Mouse (Mus musculus) embryo, embryonic 10 days (tissue): ENCODE measurements around the gene Lin7a.

Experiments used
- DNase-seq: peaks from one replicate; pipeline ENCODE4 v3.0.0-alpha.2; 2015; ENCODE audit warnings: low spot score

Gene Lin7a

DNA sequence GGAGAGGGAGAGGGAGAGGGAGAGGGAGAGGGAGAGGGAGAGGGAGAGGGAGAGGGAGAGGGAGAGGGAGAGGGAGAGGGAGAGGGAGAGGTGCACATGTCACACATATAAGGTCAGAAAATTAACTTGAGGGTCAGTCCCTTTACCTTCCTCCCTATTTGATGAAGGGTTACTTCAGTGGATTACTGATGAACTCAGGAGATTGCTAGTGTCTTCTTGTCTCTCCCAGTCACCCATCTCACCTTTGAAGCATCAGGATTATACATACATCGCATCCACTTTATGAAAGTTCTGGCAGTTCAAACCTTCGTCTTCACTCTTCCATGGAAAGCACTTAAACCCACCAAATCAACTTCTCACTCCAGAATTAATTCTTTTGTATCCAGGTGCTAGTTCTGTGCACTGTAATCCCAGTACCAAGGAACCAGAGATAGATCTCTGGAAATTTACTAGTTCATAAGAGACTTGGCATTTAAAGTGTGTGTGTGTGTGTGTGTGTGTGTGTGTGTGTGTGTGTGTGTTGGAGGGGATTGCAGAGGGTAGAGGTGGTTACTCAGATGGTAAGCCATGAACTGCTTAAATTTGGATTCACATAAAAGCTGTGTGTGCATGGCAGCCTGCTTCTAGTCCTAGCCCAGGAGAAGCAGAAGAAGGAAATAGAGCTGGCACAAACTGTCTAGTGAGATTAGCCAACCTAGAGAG, 19.5 kb upstream of the Lin7a start:
- no peak for DNase-seq

DNA sequence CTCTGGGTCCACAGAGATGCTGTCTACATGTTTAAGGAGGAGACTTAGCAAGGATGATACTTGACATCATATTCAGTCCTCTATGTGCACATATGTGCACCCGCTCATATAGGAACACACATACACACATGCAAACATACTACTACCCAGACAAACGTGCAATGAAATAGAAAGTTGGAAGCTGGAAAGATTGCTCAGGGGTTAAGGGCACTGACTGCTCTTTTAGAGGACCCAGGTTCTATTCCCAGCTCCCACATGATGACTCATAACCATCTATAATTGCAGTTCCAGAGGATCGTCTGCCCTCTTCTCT, 19.0 kb upstream of the Lin7a start:
- no peak for DNase-seq

DNA sequence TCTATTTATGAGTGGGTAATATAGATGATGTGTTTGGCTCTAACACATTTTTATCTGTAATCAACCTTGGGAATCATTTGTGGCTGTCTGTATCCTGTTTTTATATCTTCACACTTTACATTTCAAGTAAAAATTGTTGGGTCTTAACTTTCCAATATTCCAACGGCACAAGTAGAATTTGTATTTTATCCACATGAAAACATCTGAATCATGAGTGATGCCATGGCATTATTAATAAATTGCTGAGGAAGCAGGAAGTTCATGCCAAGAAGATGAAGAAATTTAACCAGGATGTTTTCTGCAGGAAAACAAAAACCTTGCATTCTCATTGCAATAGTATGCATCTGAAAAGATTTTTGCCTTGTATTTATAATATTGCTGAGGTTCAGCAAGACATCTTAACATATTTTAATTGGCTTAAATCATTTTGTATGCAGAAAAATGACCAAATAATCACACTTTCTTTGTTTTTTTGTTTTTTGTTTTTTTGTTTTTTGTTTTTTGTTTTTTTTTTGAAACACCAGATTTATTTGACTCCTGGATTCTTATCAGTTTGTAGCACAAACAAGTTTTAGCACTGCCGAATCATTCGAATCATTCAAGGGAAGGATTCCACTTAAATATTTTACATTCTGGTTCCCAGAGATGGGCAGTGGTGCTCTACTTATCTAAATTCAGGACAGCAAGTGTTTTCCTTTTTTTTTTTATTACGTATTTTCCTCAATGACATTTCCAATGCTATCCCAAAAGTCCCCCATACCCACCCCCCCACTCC, 18.1 kb upstream of the Lin7a start:
- DNase-seq = no peak

DNA sequence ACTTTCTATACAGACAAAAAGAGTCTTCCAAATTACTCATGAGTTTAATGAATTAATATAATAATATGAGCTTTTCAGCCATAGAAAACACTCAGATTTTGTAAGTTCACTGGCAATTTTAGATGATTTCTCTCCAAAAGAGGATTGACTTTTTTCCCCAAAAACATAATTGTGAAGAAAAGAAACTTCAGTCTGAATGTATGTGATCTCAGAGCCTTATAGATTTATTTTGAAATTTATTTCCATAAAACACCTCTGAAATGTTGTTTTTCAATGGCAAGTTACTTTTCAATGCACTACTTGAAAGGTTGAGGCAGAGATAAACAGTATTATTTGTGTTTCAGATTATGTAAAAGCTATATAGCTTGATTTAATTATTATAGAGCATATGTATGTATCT, 16.8 kb upstream of the Lin7a start:
- no peak for DNase-seq

DNA sequence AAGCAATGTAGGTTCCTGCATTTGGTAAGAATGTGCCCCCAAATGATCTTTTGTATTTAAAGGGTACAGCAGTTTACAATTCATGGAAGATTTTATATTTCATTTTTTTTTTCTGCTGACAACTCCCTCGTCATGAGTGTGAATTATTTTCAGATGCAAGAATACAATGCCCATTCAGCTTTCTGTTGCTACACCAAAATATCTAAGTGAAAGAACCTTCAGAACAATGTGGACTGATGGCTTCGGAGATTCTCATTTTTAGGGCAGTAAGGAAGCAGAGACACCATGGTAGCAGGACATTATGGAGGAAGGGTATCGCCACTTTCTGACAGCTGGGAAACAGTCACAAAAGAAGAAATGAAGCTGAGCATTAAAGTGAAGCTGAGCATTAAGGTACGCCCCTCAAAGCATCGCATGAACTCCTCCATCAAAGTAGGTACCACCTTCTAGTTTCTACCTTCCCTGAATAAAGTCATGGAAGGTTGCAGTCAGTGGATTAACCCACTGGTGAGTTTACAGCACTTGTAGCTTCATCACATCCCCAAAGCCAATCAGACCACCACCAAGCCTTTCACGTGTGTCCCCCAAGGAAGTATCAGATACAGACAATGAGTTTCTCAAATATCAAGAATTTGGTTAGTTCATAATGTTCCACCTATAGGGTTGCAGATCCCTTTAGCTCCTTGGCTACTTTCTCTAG, 16.0 kb upstream of the Lin7a start:
- DNase-seq = no peak

DNA sequence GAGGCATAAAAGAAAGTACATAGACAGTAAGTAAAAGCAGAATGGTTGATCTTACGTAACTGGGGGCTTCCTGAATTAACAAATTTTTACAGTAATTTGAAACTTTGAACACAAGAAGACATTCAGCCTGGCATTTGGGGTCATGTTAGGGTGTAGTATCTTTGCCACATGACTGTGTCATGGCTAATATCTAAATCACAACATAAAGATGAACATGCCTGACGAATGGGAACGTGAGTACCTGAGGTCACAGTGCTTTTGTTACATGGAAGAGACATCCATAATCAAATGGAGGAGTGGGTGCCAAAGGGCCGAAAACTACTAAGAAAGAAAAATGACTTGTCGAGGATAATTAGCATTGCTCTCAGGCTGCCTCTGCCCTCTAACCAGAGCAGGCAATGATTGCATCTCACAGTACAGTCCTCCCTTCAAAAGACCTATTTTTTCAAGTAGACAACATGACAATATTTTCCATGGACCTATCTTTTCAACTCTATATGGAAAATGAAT, 15.0 kb upstream of the Lin7a start:
- DNase-seq = no peak

DNA sequence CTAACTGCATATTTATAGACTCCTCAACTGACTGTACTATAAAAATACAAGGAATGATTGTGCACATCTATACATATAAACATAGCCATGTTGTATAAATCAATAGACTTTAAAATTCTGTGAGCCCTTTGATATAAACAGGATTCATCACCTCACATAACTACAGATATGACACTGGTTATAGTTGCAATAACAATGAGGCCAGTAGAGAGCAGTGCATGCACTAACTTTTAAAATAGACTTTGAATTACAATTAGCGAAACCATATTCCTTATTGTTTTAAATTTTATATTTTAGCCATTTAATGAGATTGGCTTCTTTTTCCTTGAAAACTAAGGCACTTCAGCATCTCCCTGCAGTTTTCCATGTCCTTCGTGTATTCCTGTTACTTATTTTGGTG, 11.1 kb upstream of the Lin7a start:
- DNase-seq = no peak

DNA sequence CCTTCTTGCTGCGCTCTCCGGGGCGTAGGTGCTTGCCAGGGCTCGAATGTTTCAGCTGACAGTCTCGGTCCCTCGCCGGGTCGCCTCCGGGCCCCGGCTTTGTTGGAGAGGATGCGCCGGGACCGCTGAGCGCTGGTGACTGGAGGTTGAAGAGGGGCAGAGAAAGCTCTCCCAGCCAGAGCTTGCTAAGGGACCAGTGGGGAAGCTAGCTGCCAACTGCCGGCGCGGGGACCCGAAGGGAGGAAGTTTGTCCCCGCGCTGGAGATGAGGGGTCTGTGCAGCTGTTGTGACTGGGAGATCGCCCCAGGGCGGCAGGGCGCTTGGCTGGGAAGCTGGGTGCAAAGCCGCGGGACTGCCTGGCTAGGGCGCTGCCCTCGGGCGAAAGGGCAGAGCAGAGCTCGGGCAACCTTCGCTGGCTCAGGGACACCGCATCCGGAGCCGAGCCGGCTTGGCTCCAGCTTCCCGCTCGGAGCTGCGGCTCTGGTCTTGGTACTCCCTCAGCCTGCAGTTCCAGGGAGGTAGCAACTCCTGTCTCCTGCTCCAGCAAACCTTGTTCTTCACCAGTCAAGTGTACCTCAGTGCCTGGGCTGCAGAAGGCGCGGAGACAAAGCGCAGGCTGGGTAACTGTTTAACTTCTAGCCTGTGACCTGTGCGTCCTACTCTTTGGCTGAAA, 781 bp downstream of the Lin7a start:
- DNase-seq = peak; percentile 46

DNA sequence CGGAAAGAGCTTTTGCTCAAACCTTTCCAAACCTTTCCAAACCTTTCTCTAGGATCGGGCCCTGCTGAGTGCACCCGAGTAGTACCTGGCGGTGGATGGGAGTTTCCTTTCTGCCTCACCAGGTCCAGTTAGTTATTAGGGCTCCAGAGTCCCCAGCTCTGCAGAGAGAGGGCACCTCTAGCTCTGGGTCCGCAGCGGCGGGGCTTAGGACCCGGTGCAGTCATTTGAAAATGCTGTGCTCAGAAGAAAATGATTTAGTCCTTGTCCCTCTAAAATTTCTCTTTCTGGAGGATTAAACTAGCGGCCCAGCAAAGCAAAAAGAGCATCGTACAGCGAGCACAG, 1.3 kb downstream of the Lin7a start:
- DNase-seq = no peak

DNA sequence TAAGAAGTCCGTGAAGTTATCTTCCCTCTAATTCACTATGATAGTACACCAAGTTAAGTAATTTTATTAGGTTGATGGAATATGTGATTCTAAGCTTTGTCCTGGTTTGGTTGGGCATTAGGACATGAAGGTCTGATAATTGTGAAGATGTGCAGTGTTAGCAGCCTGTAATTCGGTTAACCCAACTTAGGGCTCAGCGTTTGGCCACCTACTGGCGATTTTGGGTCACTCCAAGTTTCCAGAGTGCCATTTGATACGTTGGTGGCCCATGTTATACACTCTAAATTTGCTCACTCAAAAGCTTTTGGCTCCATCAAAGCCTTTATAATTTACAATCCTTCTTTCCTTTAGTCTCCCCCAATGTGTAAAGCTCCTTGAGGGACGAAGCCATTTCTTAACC, 2.4 kb downstream of the Lin7a start:
- DNase-seq = peak; percentile 36

DNA sequence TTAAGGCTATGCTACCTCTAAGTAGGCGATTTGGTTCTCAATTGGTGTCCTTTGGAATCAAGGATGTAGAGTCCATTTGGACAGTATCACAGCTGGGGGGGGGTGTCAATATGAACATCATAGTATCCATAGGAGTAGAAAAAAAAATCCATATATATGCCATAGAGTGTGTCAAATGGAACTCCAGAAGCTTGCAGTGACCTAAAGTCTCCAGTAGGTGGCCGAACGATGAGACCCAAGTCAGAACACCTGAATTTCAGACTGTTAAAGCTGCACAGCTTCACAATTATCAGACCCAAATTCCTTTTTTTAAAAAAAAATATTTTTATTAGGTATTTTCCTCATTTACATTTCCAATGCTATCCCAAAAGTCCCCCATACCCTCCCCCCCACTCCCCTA, 3.3 kb downstream of the Lin7a start:
- DNase-seq = peak; percentile 58

DNA sequence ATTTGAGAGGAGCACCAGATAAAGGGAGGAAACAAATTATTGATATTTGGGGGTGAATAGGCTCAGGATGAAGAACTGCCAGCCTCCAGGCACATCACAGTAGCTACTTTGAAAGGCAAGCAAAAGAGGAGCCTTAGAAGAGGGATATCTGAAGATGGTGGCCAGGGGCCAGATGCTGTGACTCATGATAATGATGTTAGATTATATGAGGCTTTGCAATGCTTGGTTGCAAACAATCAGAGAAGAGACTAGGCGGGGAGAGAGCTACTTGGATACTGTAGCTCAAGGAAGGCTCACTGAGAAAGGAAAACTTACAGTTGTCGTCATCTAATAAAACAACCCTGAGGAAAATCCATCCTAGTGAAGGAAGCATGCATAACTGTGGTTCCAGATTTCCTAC, 5.2 kb downstream of the Lin7a start:
- no peak for DNase-seq

DNA sequence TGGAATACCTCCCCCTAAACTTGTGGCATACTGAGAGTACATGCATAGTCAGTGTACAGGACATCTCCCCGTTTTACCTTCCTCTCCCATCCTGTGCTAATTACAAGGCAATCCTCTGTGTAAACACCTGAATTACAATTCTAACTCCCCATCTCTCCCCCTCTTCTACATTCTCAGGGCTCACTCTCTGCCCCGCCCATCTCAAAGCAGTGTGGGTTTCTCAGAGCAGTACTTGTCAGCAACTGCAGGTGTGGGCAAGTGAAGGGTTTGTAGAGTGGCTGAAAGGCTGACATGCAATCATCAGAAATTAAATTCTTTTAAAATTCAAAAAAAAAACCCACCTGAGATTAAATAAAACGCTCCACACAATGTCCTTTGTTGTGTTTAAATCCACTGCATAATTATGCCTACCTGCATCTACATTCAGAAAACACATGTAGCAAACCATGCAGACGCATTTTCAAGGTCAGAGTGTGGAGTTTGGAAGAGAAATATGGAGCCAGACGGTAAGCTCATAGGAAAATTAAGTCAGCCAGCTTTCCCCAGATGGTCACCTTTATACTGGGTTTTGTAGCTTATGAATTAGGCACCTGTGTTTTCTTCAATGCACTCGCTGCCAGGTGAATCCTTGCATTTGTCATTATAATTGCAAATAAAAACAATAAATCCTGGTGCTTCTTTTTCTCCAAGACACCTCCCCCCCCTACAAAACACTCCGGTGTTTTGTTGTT, 22.6 kb downstream of the Lin7a start:
- no peak for DNase-seq

DNA sequence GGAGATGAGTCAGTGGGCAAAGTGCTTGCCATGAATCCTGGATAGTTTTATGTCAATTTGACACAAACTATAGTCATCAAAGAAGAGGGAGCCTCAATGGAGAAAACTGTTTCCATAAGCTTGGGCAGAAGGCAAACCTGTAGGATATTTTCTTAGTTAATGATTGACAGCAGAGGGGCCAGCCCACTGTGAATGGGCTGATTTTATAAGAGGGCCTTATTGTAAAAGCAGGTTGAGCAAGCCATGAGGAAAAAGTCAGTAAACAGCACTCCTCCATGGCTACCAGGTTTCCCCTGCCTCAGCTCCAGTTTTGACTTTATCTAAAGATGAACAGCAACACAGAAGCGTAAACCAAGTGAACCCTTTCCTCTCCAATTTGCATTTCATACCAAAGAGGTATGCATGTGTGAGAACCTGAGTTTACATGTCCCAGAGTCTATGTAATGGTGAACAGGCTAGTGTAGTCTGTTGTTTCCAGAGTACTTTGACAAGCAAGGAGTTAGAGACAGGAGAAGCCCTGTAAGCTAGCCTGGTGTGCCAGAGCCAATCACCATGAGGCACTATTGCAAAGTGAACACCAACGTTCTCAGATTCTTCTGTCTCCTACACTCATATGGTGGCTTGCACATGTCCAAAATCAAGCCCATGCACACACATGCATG, 29.2 kb downstream of the Lin7a start:
- DNase-seq = no peak

DNA sequence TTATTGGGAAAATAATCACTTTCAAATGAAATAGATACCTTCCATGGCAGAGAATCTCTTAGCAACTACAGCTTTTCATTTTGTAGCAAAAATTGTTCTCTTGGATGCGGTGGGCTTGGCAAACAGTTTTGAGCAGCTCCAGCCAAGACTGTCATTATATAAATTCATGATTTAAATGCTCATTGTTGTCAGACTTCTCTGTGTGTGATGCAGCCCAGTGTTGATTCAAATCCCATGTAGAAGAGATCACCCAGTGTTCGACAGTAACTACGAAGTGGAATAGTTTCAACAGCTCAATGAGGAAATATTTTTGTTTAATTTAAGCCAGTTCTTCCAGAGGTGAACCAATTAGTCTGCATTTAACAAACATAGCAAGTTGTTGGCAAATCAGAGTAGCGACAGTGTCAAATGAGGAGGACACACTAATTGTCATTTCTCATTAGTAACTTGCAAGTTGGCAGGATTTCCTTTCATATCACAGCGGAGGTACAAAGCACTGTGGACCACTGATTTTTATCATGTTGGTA, 39.5 kb downstream of the Lin7a start:
- DNase-seq = no peak

DNA sequence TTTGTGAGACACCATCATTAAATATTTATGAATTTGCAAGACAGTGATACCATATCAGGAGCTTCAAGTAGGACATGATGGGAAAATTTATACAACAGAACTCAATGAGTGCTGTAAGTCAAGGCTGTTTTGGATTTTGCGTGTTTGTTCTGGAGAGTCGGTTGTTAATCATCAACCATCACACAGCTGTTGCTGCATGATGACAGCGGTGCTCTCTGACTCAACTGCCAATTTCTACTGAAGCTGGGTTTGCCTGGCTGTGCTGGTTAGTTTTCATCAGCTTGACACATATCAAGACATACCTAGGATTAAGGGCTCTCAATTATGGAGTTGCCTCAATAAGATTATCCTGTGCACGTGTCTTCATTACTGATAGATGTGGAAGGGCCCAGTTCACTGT, 41.1 kb downstream of the Lin7a start:
- no peak for DNase-seq

DNA sequence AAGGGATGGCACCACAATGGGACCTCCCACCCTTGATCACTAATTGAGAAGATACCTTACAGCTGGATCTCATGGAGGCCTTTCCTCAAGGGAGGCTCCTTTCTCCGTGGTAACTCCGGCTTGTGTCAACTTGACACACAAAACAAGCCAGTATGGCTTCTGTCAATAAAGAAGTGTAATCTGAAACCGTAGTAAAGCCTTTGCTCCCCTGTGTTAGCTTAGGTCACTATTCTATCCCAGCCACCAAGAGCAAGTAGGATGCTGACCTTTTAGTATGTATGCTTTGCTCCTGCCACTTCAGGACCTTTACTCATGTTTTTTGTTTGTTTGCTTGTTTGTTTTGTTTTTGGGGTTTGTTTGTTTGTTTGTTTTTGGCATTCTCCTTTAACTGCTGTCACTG, 41.9 kb downstream of the Lin7a start:
- DNase-seq = no peak

DNA sequence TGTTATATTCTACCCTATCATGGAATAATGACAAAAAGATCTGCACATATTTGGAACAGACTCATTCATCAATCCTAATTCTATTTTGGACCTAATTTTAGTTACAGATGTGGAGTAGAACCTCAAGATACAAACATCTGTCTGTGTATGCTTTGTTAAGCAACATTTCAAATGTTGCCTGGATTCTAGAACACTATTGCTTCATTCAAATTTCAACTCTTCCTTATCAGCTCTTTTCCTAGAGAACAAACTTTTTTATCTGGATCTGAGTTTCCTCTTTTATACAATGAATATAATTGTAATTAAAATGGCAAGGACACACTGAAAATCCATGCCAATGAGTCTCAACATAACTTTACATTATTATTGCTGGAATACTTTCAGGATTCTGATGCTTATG, 43.8 kb downstream of the Lin7a start:
- DNase-seq = no peak

DNA sequence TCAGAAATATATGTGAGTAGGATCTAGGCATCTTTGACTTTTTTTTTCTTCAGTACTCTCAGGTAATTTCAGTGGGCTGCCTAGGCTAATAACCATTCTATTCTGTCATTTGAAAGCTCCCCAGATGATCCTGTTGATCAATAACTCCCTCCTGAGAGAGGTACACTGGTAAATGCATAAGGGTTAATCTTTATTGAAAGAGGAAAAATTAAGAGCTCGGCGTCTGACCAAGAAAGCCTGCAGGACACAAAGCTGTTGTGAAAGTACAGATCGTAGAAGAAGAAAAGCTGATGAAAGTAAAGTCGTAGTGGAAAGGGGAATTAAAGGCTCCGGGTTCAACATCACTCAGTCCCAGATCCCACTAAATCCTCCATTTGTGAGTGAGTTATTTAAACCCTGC, 44.2 kb downstream of the Lin7a start:
- DNase-seq = no peak

DNA sequence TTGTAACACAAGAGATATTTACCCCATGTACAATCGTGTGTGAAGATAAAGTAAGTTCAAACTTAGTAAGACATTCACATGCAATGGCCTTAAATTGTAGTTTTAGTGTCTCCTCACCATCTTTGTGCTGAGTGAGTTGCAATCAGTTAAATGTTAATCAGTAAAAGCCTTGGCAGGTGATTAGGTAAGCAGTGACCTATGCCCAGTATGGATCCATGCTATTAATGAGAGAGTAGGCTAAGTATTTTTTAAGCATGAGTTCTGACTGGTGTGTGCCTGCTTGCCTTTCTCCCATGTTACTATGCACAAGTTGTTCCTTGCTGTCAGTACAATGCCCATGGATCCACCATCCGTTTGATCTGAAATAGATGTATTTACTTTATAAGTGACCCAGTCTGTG, 44.6 kb downstream of the Lin7a start:
- DNase-seq = no peak

DNA sequence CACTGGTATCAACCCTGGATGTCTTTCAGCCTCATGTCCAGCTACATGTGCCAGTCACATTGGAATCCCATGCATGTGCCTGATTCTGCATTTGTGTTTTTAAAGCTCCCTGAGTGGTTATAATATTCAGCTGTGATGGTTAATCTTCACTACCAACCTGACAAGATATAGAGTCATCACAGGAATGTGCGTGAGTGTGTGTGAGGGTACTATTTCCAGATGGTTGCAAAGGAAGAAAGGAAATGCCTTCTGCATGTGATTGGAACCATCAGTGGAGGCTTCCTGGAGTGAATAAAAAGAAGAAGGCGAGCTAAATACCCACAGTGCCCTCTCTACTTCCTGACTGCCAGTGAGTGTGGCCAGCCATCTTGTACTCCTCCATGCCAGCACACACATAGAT, 48.2 kb downstream of the Lin7a start:
- no peak for DNase-seq
